Mouse (Mus musculus) MEL (cell line): Measurements from ENCODE around the gene Tyro3.

ENCODE experiments used
- CTCF ChIP-seq, 3 experiments: IDR thresholded peaks in 2 of 3; conservative IDR thresholded peaks in 1 of 3; 2 replicates each; pipeline ENCODE4 v1.5.1; 2011 to 2012; ENCODE audit warnings: low read length in 3 of 3, low read depth in 2 of 3, mild to moderate bottlenecking in 2 of 3, improper control_type of control experiment in 1 of 3, inconsistent platforms in 1 of 3, mixed read lengths in 1 of 3, moderate library complexity in 1 of 3; ENCODE audit not compliant: control insufficient read depth in 1 of 3, insufficient read depth in 1 of 3, poor library complexity in 1 of 3, severe bottlenecking in 1 of 3
- ELF1 ChIP-seq: IDR thresholded peaks from 2 replicates; pipeline ENCODE4 v1.6.1; 2014; ENCODE audit warnings: low read depth, mild to moderate bottlenecking, inconsistent platforms, low read length, improper control_type of control experiment, moderate library complexity
- EP300 ChIP-seq, 2 experiments: IDR thresholded peaks; 2 replicates each; pipeline ENCODE4 v1.6.1; 2011; ENCODE audit warnings: improper control_type of control experiment in 2 of 2, low read length in 2 of 2, low read depth in 1 of 2, mild to moderate bottlenecking in 1 of 2
- ETS1 ChIP-seq: IDR thresholded peaks from 2 replicates; pipeline ENCODE4 v1.6.1; 2012; ENCODE audit warnings: low read depth, mild to moderate bottlenecking, inconsistent platforms, low read length, improper control_type of control experiment, moderate library complexity
- GABPA ChIP-seq: IDR thresholded peaks from 2 replicates; pipeline ENCODE4 v1.6.1; 2012; ENCODE audit warnings: low read depth, mild to moderate bottlenecking, inconsistent platforms, low read length, improper control_type of control experiment, moderate library complexity
- GATA1 ChIP-seq: IDR thresholded peaks from 2 replicates; pipeline ENCODE4 v1.6.1; 2011; ENCODE audit warnings: low read depth, low read length, improper control_type of control experiment
- MAZ ChIP-seq: IDR thresholded peaks from 2 replicates; pipeline ENCODE4 v1.6.1; 2012; ENCODE audit warnings: low read depth, mild to moderate bottlenecking, inconsistent platforms, low read length, improper control_type of control experiment
- TBP ChIP-seq: IDR thresholded peaks from 2 replicates; pipeline ENCODE4 v1.8.0; 2011; ENCODE audit warnings: low read depth, low read length, improper control_type of control experiment
- ZC3H11A ChIP-seq: IDR thresholded peaks from 2 replicates; pipeline ENCODE4 v1.6.1; 2012; ENCODE audit warnings: low read depth, mild to moderate bottlenecking, inconsistent platforms, low read length, improper control_type of control experiment

DNA sequence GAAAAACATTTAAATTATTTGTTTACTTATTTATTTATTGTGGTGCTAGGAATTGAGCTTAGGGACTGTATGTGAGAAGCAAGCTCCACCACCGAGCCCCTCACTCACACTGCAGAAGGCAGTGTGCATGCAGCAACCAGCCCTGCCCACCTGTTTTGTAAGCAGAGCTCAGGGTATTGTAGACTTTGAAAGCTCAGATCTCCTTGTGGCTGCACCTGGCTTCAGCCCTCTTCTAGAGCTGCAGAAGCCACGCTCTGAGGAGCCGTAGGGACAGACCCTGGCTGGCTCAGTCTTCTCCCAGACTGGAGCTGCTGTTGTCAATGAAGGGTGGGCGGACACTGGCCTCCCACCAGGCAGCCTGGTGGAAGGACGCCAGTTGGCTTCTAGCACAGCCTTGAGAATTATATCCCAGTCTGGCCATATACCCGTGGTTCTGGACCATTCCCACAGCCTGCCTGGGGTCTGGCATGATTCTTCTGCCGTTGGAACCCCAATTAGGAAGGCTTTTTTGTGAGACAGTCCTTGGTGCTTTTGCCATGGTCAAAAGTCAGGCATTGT is 16.9 kb downstream of the Tyro3 start:
- no peak for TF ChIP-seq ELF1
- TF ChIP-seq EP300 (IDR thresholded peaks at IDR 0.05; ENCODE audit: low read depth in 1 of 2, low read length in 2 of 2), result no peak
- no peak for TF ChIP-seq TBP
- TF ChIP-seq ETS1, result no peak
- TF ChIP-seq GATA1, result no peak
- no peak for TF ChIP-seq CTCF (IDR thresholded peaks at IDR 0.05 in 2 of 3, conservative IDR thresholded peaks at IDR 0.05 in 1 of 3; ENCODE audit: control insufficient read depth in 1 of 3, insufficient read depth in 1 of 3, low read depth in 2 of 3, low read length in 3 of 3, poor library complexity in 1 of 3, severe bottlenecking in 1 of 3)
- no peak for TF ChIP-seq ZC3H11A
- TF ChIP-seq GABPA, result no peak
- TF ChIP-seq MAZ, result no peak
